Mouse (Mus musculus): Measurements from ENCODE around the gene Zfp518a.

Zfp518a gene

DNA sequence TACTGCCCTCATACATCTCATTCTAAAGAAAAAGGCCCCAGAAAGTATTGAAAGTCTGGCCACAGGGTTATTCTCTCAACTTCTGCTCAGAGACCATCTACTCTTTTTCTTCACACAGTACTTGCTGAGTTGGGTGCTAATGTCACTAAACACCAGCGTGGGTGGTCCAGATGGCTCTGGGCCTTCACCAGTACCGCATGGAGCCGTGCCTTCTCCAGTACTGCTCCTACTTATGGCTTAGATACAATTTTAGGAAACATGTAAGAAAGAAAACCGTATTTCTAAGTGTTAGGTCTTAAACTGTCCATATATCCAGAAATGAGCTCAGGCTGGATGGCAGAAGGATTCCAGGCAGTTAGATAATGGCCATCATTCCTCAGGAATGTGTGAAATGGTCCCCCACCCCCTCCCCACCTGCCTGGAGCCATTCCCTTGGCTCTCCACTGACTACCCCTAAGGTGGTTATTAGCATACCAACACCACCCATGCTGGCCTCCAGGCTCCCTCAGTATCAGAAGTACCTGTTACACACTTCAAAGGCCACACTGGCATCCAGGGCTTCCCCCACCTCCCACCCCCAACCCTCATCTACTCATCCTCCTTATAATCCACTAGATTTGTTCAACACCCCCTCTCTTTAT, 52.6 kb downstream of the Zfp518a start:
- TF ChIP-seq GATA4 (IDR thresholded peaks at IDR 0.05; ENCODE audit: insufficient replicate concordance, low read length), result no peak

DNA sequence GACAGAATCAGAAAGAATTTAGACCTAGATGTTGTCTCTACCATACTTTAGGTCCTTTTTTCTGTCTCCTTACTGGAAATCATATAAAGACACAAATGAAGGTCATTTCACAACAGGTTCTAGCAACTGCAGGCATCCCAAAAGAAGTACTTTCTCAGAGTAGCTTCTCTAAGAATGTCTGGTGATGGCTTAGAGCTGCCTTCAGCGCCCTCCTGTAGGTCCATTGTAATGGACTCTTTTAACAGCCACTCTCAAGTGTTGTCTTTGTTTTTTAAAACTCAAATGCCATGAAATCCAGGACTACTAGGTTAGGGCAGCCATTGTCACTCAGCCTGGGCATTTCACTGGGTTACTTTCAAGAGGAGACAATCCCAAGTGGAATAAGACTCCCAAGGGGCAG, 64.5 kb downstream of the Zfp518a start:
- no peak for TF ChIP-seq GATA4 (IDR thresholded peaks at IDR 0.05; ENCODE audit: insufficient replicate concordance, low read length)

DNA sequence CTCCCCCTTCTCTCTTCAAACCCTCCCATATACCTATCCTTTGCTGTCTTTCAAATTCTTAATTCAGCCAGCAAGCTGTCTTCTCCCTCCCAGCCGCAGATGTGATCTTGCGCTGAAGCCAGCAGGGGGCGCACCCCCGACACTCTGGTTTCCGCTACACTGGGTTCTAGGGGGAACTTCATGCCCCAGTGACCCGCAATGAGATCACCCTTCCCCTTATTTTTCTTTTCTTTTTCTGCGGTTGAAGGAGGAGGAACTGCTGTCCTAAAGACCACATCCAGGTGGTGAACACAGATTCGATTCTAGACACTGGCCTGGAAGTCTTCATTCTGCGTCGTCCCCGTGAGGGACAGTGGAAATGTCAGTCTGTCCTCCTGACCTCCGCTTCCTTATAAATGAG, 68.5 kb downstream of the Zfp518a start:
- no peak for TF ChIP-seq GATA4 (IDR thresholded peaks at IDR 0.05; ENCODE audit: insufficient replicate concordance, low read length)

DNA sequence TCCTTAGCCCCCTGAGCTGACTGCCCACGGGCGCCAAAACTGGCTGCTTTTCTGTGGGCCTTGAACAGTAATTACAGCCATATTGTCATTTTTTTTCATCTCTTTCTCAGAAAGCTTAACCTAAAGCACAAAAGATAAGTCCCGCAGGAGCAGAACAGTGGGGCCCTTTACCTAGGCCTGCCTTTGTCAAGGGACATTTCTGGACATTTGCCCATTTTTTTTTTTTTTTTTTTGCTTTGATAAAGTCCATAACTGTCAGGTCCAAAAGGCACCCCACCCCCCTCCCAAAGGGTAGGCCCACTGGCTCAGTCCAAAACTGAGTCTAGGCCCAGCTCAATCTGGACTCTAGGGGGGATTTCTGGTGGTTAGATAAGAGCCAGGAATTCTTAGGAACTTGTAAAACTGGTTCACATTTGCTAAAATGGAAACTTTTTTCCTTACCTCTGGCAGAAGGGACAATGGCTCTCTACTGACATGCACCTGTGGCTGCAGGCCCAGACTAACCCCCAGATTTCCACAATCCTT, 69.9 kb downstream of the Zfp518a start:
- TF ChIP-seq GATA4 (IDR thresholded peaks at IDR 0.05; ENCODE audit: insufficient replicate concordance, low read length), result no peak

DNA sequence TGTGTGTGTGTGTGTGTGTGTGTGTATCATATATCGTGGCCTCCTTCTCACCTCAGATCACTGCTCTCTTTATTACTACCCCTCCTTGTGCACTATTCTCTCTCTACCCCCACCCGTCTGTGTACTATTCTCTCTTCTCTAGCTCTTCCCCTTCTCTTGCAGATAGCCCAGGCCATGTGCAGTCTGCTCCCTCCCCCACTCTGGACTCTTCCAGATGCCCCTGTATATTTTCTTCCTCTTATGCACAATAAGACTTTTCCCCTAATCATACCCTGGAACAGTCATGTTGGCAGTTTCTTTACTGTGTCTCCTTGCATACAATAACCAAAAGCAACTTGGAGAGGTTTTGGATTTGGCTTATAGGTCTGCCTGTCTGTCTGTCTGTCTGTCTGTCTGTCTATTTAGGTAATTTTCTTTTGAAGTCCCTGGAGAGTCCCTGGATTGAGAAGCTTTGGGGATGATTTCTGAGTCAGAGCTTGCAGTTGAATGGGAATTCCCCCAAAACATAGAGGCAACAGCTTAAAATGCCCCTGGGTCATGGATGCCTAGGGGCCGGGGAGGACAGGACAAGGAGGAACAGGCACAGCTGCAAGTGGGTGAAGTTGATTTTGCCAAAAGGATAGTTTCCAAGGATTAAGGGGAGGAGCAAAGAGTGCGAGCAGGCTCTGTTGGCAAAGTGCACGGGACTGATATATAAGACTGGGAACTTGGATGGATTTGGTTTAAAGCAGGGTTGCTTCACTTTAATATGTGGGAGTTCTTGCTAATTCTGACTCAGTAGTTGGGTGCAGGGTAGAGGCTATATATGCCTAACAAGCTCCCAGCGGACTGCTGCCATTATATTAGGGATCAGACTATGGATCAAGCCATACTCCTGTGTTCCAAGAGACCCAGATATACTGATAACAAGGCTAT, 70.7 kb downstream of the Zfp518a start:
- TF ChIP-seq GATA4 (IDR thresholded peaks at IDR 0.05; ENCODE audit: insufficient replicate concordance, low read length), result no peak
